Mouse (Mus musculus): Measurements from ENCODE around the gene Tex16. TPM values are rescaled to one million over a fixed set of nuclear protein-coding genes. Genes with fewer than 3 reads are reported as not detected.

Tex16 gene
- total RNA-seq (2015; ENCODE audit: low replicate concordance) (not detected in 2 replicates), total RNA-seq (2017; ENCODE audit: low replicate concordance) (not detected in 2 replicates)

DNA sequence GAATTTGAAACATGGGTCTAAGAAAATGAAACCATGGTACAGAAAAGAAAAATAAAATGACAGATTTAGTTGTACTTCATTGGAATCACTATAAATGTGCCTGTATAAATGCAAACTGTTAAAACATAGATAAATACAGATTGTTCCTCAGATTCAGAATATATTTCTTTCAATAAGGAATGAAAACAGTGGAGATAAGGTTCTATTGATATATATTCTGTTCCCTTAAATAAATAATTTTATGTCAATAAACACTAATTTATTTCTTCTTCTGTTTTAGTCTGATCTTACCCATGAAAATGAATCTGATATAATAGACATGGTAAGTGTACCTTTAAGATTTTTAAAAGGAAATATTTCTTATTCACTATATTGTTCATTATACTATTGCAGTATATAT, at the start of gene Tex16:
Tex16 (plus strand) TSS at position 301 of the 400 bp plus-strand sequence.
- no peak for ATAC-seq (replicated peaks; ENCODE audit: low FRiP score, poor library complexity, severe bottlenecking)

DNA sequence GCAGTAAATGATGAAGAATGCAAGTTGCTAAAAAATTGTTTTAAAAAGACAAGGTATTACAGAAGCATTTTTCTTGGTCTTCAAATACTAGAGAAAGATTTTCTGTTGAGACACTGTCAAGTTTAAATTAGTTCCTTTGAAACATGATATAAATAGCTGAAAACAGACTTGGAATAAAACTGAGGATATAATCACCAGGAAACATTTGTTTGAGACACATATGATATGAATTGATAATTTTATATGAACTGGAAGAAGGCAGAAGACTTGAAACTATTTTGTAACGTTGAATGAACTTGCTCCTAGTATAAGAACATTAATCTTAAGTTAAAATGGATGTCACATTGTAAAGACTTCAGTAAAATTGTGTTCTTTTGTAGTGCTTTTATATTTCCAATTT, 11.1 kb upstream of the Tex16 start:
- no peak for ATAC-seq (replicated peaks; ENCODE audit: low FRiP score, poor library complexity, severe bottlenecking)

Other genes starting within 250 kb of the Tex16 start
- gene Gm45194, start 119.6 kb upstream of the Tex16 start, total RNA-seq (2015; ENCODE audit: low replicate concordance) = not detected in 2 replicates
- gene Gm45194, start 119.6 kb upstream of the Tex16 start, total RNA-seq (2017; ENCODE audit: low replicate concordance) = not detected in 2 replicates
- not detected in 2 replicates for gene 4933403O08Rik, start 228.0 kb downstream of the Tex16 start, total RNA-seq (2015; ENCODE audit: low replicate concordance)
- not detected in 2 replicates for gene 4933403O08Rik, start 228.0 kb downstream of the Tex16 start, total RNA-seq (2017; ENCODE audit: low replicate concordance)

All from erythroid progenitor cell, adult 5-6 weeks (primary cell).